Mouse (Mus musculus) embryo, embryonic 11 days (tissue): ENCODE results near the gene Olfr33.

Experiments used
- DNase-seq: peaks from one replicate; pipeline ENCODE4 v3.0.0-alpha.2; 2015

Gene Olfr33

GRCm38 (mm10) chr7:102718970-102719369, at the start of gene Olfr33:
Gene Olfr33, minus strand, starts transcription at chr7:102719070.
- no peak for DNase-seq

GRCm38 (mm10) chr7:102759266-102759665, 40.4 kb upstream of the Olfr33 start, which contains the start of the genes Olfr560 and Olfr78:
Gene Olfr560, minus strand, starts transcription at chr7:102759366.
Gene Olfr78, minus strand, starts transcription at chr7:102759471.
- DNase-seq, result no peak

- DNase-seq, result peak; percentile 6
Observed at GRCm38 (mm10) chr7:102752086-102752485, 33.2 kb upstream of the Olfr33 start.

GRCm38 (mm10) chr7:102737705-102738104, 18.8 kb upstream of the Olfr33 start:
- no peak for DNase-seq

GRCm38 (mm10) chr7:102733793-102734192, 14.9 kb upstream of the Olfr33 start:
- no peak for DNase-seq

- no peak for DNase-seq
Observed at GRCm38 (mm10) chr7:102727391-102727790, 8.5 kb upstream of the Olfr33 start, which contains the start of gene Olfr559. Gene Olfr559, minus strand, starts transcription at chr7:102727491.

GRCm38 (mm10) chr7:102701915-102702314, 17.0 kb downstream of the Olfr33 start, which contains the start of gene Olfr558:
Gene Olfr558, plus strand, starts transcription at chr7:102702215.
- DNase-seq, result no peak

- no peak for DNase-seq
Observed at GRCm38 (mm10) chr7:102698461-102698860, 20.4 kb downstream of the Olfr33 start.

- DNase-seq, result peak; percentile 47
Observed at GRCm38 (mm10) chr7:102695358-102696125, 23.3 kb downstream of the Olfr33 start, which contains the start of gene Olfr557. Gene Olfr557, plus strand, starts transcription at chr7:102695910.

GRCm38 (mm10) chr7:102686944-102687501, 31.8 kb downstream of the Olfr33 start, which contains the start of gene Trim68:
Gene Trim68, minus strand, starts transcription at chr7:102687327.
- DNase-seq, result peak; percentile 97

- DNase-seq, result no peak
Observed at GRCm38 (mm10) chr7:102681916-102682315, 37.0 kb downstream of the Olfr33 start.

- no peak for DNase-seq
Observed at GRCm38 (mm10) chr7:102676225-102676624, 42.6 kb downstream of the Olfr33 start.

- DNase-seq, result peak; percentile 45
Observed at GRCm38 (mm10) chr7:102665378-102665777, 53.5 kb downstream of the Olfr33 start.

GRCm38 (mm10) chr7:102664599-102664998, 54.3 kb downstream of the Olfr33 start, which contains the start of gene Olfr556:
Gene Olfr556, plus strand, starts transcription at chr7:102664899.
- no peak for DNase-seq
